Mouse (Mus musculus) liver, embryonic 11.5 days (tissue): ENCODE measurements around the gene Stac2. TPM values are rescaled to one million over a fixed set of nuclear protein-coding genes. Genes with fewer than 3 reads are reported as not detected.

Source experiments
- ATAC-seq: fragments of 200-750 bp; cut with Nextera tagmentation; replicated peaks from 2 replicates; pipeline ENCODE4 v1.8.0; 2017; ENCODE audit warnings: moderate number of reproducible peaks, mild to moderate bottlenecking, moderate TSS enrichment, moderate library complexity; ENCODE audit not compliant: low FRiP score
- DNase-seq: peaks from one replicate; pipeline ENCODE4 v3.0.0-alpha.2; 2017; ENCODE audit warnings: low spot score
- H3K27ac ChIP-seq: fragments of 300-500 bp; sonication (generic); 2 replicates; pipeline ENCODE4 v1.5.1; 2014; ENCODE audit warnings: mild to moderate bottlenecking, low read depth, low read length, control low read depth
- H3K27me3 ChIP-seq: fragments of 300-500 bp; sonication (generic); replicated peaks from 2 replicates; pipeline ENCODE4 v1.6.1; 2014; ENCODE audit warnings: low read length, mixed read lengths; ENCODE audit not compliant: control insufficient read depth, insufficient read depth
- H3K36me3 ChIP-seq: fragments of 300-500 bp; sonication (generic); 2 replicates; pipeline ENCODE4 v1.6.1; 2014; ENCODE audit warnings: mild to moderate bottlenecking, low read length, moderate library complexity, mixed read lengths; ENCODE audit not compliant: control insufficient read depth, insufficient read depth
- H3K4me1 ChIP-seq: fragments of 300-500 bp; sonication (generic); replicated peaks from 2 replicates; pipeline ENCODE4 v1.6.1; 2014; ENCODE audit warnings: low read length, mixed read lengths; ENCODE audit not compliant: control insufficient read depth, insufficient read depth
- H3K4me2 ChIP-seq: fragments of 300-500 bp; sonication (generic); 2 replicates; pipeline ENCODE4 v1.6.1; 2014; ENCODE audit warnings: mild to moderate bottlenecking, control low read depth, moderate library complexity
- H3K4me3 ChIP-seq: fragments of 300-500 bp; sonication (generic); 2 replicates; pipeline ENCODE4 v1.5.1; 2014; ENCODE audit warnings: low read depth, low read length, control low read depth
- H3K9ac ChIP-seq: fragments of 300-500 bp; sonication (generic); 2 replicates; pipeline ENCODE4 v1.6.1; 2014; ENCODE audit warnings: low read depth, low read length, control low read depth
- H3K9me3 ChIP-seq: fragments of 300-500 bp; sonication (generic); 2 replicates; pipeline ENCODE4 v1.6.1; 2016; ENCODE audit warnings: low read length, inconsistent platforms, mixed read lengths; ENCODE audit not compliant: control insufficient read depth
- WGBS: fragments of 180-500 bp; shearing (Covaris S2); extraction: QIAGEN DNeasy Blood & Tissue Kit; methylation state at CpG from one replicate; pipeline ENCODE4 v1.1.7; 2014; 5-methylcytosine and 5-hydroxymethylcytosine counted together
- polyA plus RNA-seq: library from polyadenylated mRNA; unstranded; fragments of >200 nt; fragmentation: Nextera tagmentation; extraction: Ambion mirVana; gene quantifications from 2 replicates; pipeline ENCODE4 v1.2.1, GENCODE M21; 2014

The Stac2 gene
- polyA plus RNA-seq, 1 experiment from 2014 or later, result 0.43 TPM

DNA sequence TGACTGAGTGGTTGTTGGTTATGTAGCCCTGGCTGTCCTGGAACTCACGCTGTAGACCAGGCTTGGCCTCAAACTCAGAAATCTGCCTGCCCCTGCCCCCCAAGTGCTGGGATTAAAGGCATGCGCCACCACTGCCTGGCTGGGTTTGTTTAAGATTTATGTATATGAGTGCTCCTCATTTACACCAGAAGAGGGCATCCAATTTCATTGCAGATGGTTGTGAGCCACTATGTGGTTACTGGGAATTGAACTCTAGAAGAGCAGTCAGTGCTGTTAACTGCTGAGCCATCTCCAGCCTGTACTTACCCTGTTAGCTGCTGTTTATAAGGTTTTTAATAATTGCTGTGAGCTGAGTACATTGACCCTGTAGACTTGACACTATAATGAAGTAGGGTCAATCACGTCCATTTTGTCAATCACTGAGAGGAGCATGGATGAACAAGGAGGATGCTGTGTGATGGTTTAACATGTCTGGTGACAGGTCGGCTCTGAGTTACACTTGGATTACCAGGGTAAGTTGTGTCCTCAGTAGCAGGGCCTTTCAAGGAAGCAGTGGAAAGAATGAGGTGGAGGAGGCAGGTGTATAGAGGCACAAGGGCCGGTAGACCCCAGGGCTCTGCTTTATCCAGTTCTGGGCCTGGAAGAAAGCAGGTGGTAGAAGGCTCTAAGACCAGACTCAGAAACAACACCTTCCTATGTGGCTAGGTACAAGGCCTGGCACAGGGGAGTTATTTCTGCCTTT is 22.4 kb downstream of the Stac2 start:
- Histone ChIP-seq H3K27ac (no peak overlapping the region), H3K4me1 (peaks cover 6% of the 10 kb centered on the region), H3K36me3 (peaks cover 23% of the 10 kb centered on the region), H3K9me3 (no peaks in the 10 kb centered on the region), H3K4me2 (no peak overlapping the region), H3K4me3 (no peak overlapping the region), H3K27me3 (peaks cover 11% of the 10 kb centered on the region), H3K9ac (no peak overlapping the region)
- ATAC-seq (peak; percentile 18; the same call in 1 of the 2 replicates), DNase-seq (no peak)
- 56% methylated on average over 5 of the region's 5 CpGs for WGBS

DNA sequence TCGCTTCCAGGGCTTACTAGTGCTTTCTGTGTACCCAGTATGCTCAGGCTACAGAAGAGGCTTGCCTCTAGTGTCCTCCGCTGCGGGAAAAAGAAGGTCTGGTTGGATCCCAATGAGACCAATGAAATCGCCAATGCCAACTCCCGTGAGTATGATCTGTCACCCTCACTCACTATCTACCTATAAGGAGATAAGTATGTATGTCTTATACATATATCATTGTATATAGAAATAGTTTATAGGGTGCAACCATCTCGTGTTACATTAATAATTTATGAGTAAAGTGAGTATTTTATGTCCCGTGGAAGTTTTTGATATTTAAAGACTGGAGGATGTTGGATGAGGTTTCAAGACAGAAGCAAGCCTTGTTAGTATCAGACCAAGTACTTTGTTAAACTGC is 25.5 kb downstream of the Stac2 start:
- Histone ChIP-seq H3K4me2 (peak overlapping the region; percentile 84), H3K36me3 (peaks cover 23% of the 10 kb centered on the region), H3K27ac (peak overlapping the region; percentile 93), H3K4me3 (peak overlapping the region; percentile 99), H3K9me3 (no peaks in the 10 kb centered on the region), H3K27me3 (no peaks in the 10 kb centered on the region), H3K4me1 (peaks cover 16% of the 10 kb centered on the region), H3K9ac (peak overlapping the region; percentile 100)
- WGBS, result 13% methylated on average over 7 of the region's 7 CpGs
- no peak for ATAC-seq
- DNase-seq, result no peak

DNA sequence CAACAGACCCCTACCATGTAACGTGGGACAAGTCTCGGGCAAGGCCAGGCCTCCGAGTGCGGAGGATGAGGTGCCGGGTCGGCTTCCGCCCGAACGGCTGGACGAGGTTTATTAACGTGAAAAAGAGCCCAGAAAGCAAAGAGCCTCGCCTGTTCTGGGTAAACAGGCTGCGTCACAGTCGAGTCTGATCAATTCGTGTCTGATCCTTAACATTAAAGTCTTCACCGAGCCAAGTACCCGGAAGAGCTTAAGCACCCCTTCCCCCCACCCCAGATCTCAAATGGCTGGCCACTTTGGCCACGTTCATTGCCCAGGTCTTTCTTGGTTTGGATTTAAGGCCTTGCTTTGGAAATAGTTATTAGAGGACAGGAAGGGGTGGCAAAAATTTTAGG is 26.0 kb downstream of the Stac2 start:
- Histone ChIP-seq H3K4me3 (peak overlapping the region; percentile 99), H3K4me2 (peak overlapping the region; percentile 84), H3K4me1 (peaks cover 16% of the 10 kb centered on the region), H3K9ac (peak overlapping the region; percentile 100), H3K36me3 (peaks cover 23% of the 10 kb centered on the region), H3K9me3 (no peaks in the 10 kb centered on the region), H3K27ac (peak overlapping the region; percentile 93), H3K27me3 (no peaks in the 10 kb centered on the region)
- DNase-seq, result no peak
- ATAC-seq, result peak; percentile 9; the same call in 1 of the 2 replicates
- WGBS, result under 1% methylated on average over 18 of the region's 18 CpGs

- under 1% methylated on average over 62 of the region's 69 CpGs for WGBS
- Histone ChIP-seq H3K9ac (peak within 1 kb of the TSS; percentile 100), H3K4me1 (peaks cover 21% of the 10 kb centered on the region), H3K27ac (peak within 1 kb of the TSS; percentile 93), H3K36me3 (peaks cover 23% of the 10 kb centered on the region), H3K27me3 (no peaks in the 10 kb centered on the region), H3K4me2 (peak within 1 kb of the TSS; percentile 84), H3K4me3 (peak within 1 kb of the TSS; percentile 99), H3K9me3 (no peaks in the 10 kb centered on the region)
- ATAC-seq (peak; percentile 75), DNase-seq (peak; percentile 89)
These were observed 26.5 kb downstream of the Stac2 start, which contains the start of gene Rpl19 for GRCm38 (mm10) chr11:98026570-98027296. Gene Rpl19, plus strand, starts transcription at chr11:98026710.

DNA sequence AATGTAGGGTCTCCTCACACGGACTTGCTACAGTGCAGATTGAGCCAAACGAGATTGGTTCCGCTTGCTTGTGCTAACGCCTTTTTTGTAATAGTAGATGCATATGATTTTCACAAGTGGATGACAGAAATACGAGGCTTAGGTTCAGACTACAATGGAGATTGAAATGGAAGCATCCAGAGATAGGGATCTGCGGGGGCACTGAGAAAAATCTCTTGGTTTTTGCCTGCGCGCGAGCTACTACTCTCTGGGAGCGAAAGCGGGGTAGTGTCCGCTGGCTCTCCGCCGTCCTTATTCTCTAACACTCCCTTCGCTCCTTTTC is 27.1 kb downstream of the Stac2 start:
- Histone ChIP-seq H3K9me3 (no peaks in the 10 kb centered on the region), H3K4me3 (peak overlapping the region; percentile 99), H3K4me2 (peak overlapping the region; percentile 84), H3K9ac (peak overlapping the region; percentile 100), H3K27ac (peak overlapping the region; percentile 93; the same call in 1 of the 2 replicates), H3K36me3 (peaks cover 23% of the 10 kb centered on the region), H3K4me1 (peaks cover 26% of the 10 kb centered on the region), H3K27me3 (peaks cover 5% of the 10 kb centered on the region)
- WGBS, result 6% methylated on average over 15 of the region's 15 CpGs
- ATAC-seq (no peak; the same call in 1 of the 2 replicates), DNase-seq (no peak)

DNA sequence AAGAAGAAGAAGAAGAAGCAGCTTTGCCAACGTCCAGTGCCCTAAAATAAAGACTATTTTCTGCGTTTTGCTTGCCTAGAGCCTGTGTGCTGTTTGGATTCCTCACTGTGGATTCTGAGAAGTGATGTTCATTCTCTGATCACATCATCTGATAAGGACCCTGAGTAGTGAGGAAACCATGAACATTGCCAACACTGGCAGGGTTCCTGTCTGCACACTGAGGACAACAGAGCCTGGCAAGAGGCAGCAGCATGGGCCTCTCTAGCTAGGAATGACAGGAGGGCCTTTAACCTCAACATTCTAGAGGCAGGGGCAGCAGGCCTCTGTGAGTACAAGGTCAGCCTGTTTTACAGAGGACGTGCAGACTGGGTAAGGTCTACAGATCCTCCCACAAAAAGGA is 28.7 kb downstream of the Stac2 start:
- Histone ChIP-seq H3K27ac (no peak overlapping the region), H3K9me3 (no peaks in the 10 kb centered on the region), H3K36me3 (peaks cover 14% of the 10 kb centered on the region), H3K9ac (no peak overlapping the region), H3K4me2 (no peak overlapping the region), H3K27me3 (peaks cover 16% of the 10 kb centered on the region), H3K4me3 (no peak overlapping the region), H3K4me1 (peaks cover 30% of the 10 kb centered on the region)
- 77% methylated on average over 3 of the region's 3 CpGs for WGBS
- no peak for DNase-seq
- ATAC-seq, result no peak

GRCm38 (mm10) chr11:98022555-98023371 is 30.5 kb downstream of the Stac2 start, which contains the start of gene Cacnb1:
Gene Cacnb1, minus strand, starts transcription at chr11:98023034.
- Histone ChIP-seq H3K27ac (peak within 1 kb of the TSS; percentile 53), H3K9ac (peak within 1 kb of the TSS; percentile 72), H3K4me2 (peak within 1 kb of the TSS; percentile 98), H3K4me1 (peaks cover 31% of the 10 kb centered on the region), H3K36me3 (0 out of 2 replicates have a peak, but pooled peaks cover 2% of the 10 kb centered on the region), H3K9me3 (no peaks in the 10 kb centered on the region), H3K4me3 (peak within 1 kb of the TSS; percentile 65), H3K27me3 (peaks cover 19% of the 10 kb centered on the region)
- ATAC-seq (peak; percentile 44), DNase-seq (peak; percentile 82)
- 2% methylated on average over 45 of the region's 52 CpGs for WGBS

GRCm38 (mm10) chr11:98022253-98022554 is 31.1 kb downstream of the Stac2 start:
- Histone ChIP-seq H3K9ac (peak overlapping the region; percentile 72), H3K4me3 (peak overlapping the region; percentile 65), H3K4me1 (peaks cover 31% of the 10 kb centered on the region), H3K27me3 (peaks cover 19% of the 10 kb centered on the region), H3K27ac (peak overlapping the region; percentile 53; the same call in 1 of the 2 replicates), H3K36me3 (no peaks in the 10 kb centered on the region), H3K4me2 (peak overlapping the region; percentile 98), H3K9me3 (no peaks in the 10 kb centered on the region)
- 0% methylated on average over 23 of the region's 23 CpGs for WGBS
- ATAC-seq, result no peak; the same call in 1 of the 2 replicates
- DNase-seq, result no peak
